Mouse (Mus musculus): ENCODE results near the gene Gnb1.

DNA sequence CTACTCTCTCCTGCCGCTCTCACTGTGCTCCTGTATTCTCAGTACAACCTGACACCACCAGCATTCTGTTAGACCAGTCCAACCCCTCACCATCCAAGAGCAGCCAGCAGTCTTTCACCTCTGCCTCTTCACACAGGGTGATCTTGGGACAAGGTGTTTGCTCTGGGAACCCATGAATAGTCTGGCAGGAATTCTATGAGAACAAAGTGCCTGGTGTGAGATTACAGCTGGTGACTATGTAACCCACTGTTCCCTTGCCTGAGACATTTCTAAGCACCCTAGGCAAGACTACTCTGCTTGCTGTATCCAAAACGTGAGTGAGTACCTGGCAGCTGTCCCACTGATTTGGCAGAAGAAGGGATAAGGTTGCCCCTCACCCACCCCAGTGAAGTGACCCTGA, 69.8 kb downstream of the Gnb1 start:
- TF ChIP-seq ZNF384 (IDR thresholded peaks at IDR 0.05; ENCODE audit: low read depth, low read length) (no peak), POLR2AphosphoS2 (IDR thresholded peaks at IDR 0.05; ENCODE audit: low read length) (no peak)

Measured in MEL (cell line).